Mouse (Mus musculus) stomach, postnatal 0 days (tissue): ENCODE measurements around the gene Spout1.

Source experiments
- CTCF ChIP-seq: IDR thresholded peaks from 2 replicates; pipeline ENCODE4 v1.5.1; 2016; ENCODE audit warnings: antibody characterized with exemption, low read depth, mild to moderate bottlenecking, moderate library complexity
- EP300 ChIP-seq: optimal IDR thresholded peaks from 2 replicates; pipeline ENCODE3; 2016; ENCODE audit warnings: antibody characterized with exemption

DNA sequence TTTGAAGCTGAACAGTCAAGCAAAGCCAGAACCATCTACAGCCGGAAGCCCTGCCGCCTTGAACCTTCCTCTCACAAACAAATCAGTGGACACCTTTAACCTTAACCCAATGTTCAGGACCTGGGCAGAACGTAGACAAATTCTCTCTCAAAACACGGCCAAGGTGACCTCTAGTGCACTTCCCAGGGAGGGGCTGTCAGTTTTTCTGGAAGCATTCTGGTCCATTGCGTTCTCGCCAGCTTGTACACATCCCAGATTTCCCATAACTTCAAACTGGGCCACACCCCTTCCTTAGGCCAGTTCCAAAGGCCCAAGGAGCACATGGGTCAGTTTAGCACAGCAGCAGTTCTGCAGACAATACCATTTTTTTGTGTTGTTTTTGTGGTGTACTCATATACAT, 37.2 kb upstream of the Spout1 start:
- no peak for TF ChIP-seq CTCF
- TF ChIP-seq EP300 = no peak
